Mouse (Mus musculus): ENCODE data around the gene Sbds. TPM values are rescaled to one million over a fixed set of nuclear protein-coding genes. Genes with fewer than 3 reads are reported as not detected.

Sbds gene
- total RNA-seq, 4 experiments from 2014 or later, result 50.7 to 62.6 (median 55.7) TPM

GRCm38 (mm10) chr5:130200233-130201029 is 54.9 kb downstream of the Sbds start:
- no peak for DNase-seq (ENCODE audit: low spot score)

GRCm38 (mm10) chr5:130197981-130198380 is 57.3 kb downstream of the Sbds start:
- DNase-seq (ENCODE audit: low spot score), result no peak

GRCm38 (mm10) chr5:130197454-130197853 is 57.9 kb downstream of the Sbds start:
- DNase-seq (ENCODE audit: low spot score), result no peak

- DNase-seq (ENCODE audit: low spot score), result no peak
Measured at GRCm38 (mm10) chr5:130196307-130196706, 59.0 kb downstream of the Sbds start.

Other genes with a start within 250 kb of the Sbds start
- gene Asl, start 226.3 kb downstream of the Sbds start, total RNA-seq (2022), result 1 to 10 TPM; 3.0 to 7.1 (median 6.3) TPM
- gene Crcp, start 226.2 kb downstream of the Sbds start, total RNA-seq (2022), result 10 to 100 TPM; 11.5 to 16.1 (median 14.5) TPM
- gene Tpst1, start 182.2 kb downstream of the Sbds start, total RNA-seq (2022), result 10 to 100 TPM in 1 of 4 experiments, 1 to 10 TPM in 3; 8.2 to 10.6 (median 9.3) TPM
- 1 to 10 TPM; 2.1 to 3.6 (median 3.1) TPM for gene Kctd7, start 110.7 kb downstream of the Sbds start, total RNA-seq (2022)
- 10 to 100 TPM; 20.6 to 24.3 (median 22.0) TPM for gene Rabgef1, start 83.7 kb downstream of the Sbds start, total RNA-seq (2022)
- gene Tmem248, start 38.4 kb downstream of the Sbds start, total RNA-seq (2022), result 10 to 100 TPM; 38.1 to 48.4 (median 46.1) TPM
- gene Tyw1, start 89 bp upstream of the Sbds start, total RNA-seq (2022), result 1 to 10 TPM; 6.9 to 8.4 (median 7.8) TPM
- gene Caln1, start 113.9 kb upstream of the Sbds start, total RNA-seq (2022), result under 1 TPM in 1 of 4 experiments, not detected in 3; 0.03 TPM
- not detected for gene A330070K13Rik, start 129.1 kb upstream of the Sbds start, total RNA-seq (2022)